Mouse (Mus musculus): ENCODE results near the gene Acr.

The Acr gene

DNA sequence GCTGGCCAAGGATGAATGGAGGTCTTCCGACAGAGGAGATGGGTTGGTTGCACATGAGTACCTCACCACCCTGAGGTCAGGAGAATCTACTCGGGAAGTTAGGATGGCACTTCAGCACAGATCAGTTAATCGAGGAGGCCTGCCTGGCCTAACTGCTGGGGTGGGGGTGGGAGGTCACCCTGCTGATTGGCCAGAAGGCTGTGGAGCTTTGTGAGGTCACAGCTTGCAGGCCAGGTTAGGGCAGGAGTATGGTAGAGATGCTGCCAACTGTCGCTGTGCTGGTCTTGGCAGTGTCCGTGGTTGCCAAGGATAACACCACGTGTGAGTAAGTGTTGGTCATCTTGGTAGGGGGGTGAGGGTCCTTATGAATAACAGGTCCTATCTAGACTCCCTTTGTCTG, at the start of gene Acr:
Acr (plus strand) TSS at position 213 of the 400 bp plus-strand sequence.
- DNase-seq: no peak

- DNase-seq: no peak
Observed at GRCm38 (mm10) chr15:89521951-89522350, 46.2 kb upstream of the Acr start.

DNA sequence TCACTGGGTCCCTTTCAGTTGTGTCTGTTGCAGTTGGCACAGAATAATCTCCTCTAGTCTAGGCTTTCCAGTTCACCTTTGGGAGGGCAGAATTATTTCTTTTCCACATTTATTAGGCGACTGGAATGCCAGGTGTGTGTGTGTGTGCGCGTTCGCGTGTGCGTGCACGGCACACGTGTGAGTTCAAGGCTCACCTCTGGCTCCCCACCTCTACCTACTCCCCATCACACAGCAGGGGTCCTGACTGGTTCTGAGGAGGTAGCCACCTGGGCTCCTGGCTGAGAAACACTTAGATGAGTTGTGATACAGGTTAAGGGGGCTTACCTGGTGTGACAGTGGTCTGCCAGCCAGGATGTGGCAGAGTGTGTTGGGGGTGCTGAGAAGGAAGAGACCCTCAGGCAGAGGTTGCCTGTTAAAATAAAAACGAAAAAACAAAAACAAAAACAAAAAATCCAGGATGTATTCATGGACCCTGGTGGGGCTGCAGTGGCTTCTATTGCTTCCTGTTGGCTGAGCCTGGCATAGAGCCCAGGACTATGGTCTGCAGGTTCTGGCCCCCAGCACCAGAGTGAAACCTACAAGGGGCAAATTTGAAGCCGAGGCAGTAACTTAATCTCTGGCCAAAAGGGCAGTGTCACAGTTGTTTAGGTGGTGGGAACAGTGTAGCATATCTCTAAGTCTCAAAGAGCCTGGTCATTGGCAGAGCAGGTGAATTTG, 45.4 kb upstream of the Acr start:
- DNase-seq: no peak

- no peak for DNase-seq
Observed at GRCm38 (mm10) chr15:89523283-89523832, 44.8 kb upstream of the Acr start.

DNA sequence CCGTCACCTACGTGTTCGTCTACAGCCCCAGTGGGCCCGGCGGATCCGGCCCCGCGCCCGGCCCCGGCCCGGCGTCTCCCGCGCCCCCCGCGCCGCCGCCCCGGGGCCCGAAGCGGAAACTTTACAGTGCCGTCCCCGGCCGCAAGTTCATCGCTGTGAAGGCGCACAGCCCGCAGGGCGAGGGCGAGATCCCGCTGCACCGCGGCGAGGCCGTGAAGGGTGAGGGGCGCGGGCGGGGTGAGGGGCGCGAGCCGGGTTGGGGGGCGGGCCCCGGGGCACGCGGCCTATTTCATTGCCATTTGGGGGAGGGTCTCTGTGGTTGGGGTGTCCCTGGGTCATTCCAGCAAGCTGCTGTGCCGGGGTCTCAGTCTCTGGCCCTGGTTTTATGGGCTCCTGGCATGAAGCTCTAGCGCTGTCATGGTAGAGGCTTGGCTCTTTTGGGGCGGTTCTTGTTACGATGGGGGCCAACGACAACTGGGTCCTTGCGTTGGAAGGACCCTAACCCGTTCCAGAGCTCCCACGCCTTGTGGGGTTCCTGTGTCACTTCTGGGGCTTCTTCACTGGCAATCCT, 44.0 kb upstream of the Acr start:
- DNase-seq: no peak

GRCm38 (mm10) chr15:89524611-89525415, 43.3 kb upstream of the Acr start:
- DNase-seq: no peak

- DNase-seq: no peak
Observed at GRCm38 (mm10) chr15:89525464-89525863, 42.7 kb upstream of the Acr start.

DNA sequence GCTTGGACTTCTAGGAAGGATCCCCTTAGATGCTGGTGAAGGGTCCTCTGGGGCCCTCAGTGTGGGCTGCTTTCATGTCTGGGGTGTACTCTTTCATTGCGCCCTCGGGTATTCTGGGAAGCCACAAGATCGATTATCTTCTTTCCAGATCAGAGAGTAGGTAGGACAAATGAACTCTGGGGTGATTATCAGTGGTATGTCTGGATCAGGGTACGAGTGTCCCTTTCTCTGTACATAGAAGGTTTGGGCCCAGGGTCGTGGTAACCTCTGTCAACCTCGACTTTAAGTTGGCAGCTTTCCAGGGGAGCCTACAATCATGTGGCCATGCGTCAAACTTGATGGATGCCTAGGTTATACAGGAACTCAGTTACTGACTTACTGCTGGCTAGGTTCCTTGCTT, 42.2 kb upstream of the Acr start:
- DNase-seq: no peak

GRCm38 (mm10) chr15:89526776-89527325, 41.3 kb upstream of the Acr start:
- no peak for DNase-seq

DNA sequence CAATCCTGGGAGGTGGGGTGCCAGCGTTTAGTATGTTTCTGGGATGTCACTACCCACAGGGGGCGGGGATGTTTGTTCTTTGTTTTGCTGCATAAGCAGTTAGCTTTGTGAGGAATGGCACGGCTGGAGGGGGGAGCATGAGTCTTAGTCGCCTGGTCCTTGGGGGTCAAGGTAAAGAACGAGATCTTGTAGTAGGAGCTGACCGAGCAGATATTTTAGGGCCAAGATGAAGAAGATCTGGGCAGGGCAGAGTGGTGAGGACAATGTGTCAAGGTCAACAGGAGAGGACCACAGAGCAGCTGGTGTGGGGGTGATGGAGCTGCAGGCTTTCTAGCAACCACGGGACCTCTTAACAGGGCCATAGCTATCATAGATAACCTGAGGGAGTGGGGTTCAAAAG, 40.7 kb upstream of the Acr start:
- DNase-seq: no peak

DNA sequence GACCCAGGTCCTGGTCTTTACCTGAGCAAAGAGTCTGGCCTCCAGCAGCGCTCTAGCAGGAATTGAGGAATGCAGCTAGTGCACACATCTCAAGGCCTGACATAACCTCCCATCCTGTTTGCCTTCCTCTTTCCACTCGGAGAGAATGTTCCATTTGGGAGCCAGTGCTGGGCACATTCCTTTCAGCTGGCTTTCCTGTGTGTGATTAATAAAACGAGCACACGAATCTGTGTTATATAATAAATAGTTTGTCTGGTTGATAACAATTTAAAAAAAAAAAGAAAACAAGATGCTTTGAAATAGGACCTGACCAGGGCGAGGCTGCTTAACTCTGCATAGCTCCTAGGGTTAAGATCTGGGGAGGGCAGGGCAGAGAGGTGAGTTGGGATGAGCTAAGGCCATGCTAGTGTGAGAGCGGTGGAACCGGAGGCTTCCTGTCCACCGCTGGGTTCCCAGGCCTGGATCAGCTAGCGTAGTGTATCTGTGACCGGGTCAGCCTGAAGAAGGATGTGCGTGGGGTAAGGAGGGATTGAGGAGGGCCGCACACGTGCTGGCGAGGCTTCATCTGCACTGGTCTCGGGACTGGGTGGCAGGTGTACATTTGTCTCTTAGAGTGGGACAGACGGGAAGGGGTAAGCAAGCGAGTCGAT, 39.8 kb upstream of the Acr start:
- no peak for DNase-seq

DNA sequence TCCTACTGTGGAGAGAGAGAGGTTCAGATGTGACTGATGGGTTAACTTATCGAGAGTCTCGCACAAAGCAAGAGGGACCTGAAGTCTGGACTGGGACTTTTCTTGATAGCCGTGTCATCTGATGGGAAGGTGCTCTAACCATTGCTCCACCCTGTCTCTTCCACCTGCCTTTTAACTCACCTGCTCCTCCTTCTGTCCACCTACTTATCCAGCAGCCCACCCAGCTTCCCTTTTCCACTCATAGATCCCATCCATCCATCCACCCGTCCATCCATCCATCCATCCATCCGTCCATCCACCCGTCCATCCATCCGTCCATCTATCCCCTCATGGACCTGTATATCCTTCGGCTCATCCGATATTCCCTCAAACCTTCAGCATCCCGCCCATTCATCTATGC, 39.2 kb upstream of the Acr start:
- no peak for DNase-seq

- no peak for DNase-seq
Observed at GRCm38 (mm10) chr15:89530336-89530735, 37.8 kb upstream of the Acr start.

DNA sequence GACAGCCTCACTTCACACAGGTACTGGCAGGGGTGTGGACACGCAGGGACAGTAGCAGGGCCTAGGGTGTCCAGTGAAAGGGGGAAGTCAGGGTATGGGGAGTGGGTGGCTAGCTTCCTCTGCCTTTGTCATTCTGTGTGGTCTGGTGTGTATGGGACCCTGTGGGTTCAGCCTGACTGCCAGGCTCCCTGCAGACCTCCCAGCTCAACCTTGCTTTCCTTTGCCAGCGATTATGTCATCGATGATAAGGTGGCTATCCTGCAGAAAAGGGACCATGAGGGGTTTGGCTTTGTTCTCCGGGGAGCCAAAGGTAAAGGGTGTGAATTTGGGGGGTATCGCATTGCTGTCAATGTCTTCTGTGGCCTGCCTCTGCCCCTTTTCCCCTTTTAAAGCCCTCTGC, 36.7 kb upstream of the Acr start:
- DNase-seq: no peak

GRCm38 (mm10) chr15:89532026-89532923, 35.9 kb upstream of the Acr start:
- DNase-seq: no peak

DNA sequence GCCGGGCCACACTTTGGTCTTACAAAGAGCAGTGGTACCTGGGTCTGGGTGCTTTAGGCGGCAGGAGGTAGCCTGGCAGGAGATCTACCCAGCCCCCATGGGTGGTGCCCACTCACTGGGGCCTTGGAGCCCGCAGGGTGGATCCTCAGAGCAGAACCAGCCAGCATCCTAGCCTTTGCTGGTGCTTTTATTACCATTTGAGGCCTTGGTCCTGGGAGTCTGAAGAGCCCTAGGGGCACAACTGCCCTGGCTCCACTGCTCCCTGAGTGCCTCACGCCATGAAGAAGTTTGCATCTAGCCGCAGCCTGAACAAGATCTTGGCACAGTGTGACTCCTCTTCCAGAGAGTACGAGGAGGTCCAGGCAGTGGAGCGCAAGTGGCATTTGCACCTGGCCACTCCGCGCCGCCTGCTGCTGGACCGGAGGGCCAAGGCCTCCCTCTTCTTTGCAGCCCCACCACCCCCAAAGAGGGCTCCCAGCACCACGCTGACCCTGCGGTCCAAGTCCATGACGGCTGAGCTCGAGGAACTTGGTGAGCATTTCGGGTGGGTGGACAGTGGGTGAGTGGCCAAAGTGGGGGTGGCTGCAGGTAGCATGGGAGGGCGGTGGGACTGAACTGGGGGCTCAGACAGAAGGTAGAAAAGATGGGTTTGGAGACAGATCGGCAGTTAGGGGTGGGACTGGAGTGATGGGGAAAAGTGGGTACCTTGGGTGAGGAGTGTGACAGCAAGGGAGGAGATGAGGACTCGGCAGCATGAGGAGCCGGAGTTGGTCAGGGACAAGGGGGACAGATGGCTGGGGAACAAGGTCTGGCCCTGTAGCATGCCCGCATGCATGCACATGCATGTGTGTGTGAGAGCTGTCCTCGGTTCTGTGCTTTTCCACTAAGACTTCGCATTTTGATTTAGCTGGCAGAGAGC, 34.9 kb upstream of the Acr start:
- no peak for DNase-seq

DNA sequence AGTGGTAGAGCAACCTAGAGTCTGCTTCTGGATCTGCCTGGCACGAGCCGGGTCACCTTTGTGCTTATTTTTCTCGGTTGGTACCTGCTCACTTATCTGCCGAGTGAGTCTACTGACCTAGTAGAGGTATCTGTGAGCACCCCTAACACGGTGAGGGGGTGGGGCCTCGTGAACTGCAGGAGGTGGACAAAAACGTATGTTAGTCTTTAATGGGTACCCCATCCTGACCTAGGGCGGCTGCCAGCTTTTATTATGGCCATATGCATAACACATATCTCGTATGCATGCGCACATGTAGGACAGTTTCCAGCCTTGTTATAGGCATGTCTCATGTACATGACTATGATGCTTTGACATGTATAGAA, 34.3 kb upstream of the Acr start:
- DNase-seq: no peak

DNA sequence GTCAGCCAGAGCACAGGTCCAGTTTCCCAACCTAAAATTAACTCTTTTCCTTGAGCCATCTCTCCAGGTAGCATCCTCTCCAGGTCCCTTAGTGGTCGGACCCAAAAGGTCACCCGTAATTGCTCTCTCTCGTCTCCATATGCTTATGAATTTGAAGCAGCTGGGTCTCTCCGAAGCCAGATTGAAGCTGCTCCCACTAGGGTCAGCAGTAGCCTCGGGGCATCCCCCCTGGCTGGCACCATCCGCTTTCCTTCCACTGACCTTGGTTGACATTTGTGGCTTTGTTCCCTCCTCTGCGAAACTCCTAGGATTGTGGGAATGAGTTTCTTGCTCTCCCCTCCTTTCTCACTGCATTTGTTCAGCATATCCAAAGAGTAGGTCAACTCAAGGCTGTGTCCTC, 24.0 kb upstream of the Acr start:
- DNase-seq: no peak

DNA sequence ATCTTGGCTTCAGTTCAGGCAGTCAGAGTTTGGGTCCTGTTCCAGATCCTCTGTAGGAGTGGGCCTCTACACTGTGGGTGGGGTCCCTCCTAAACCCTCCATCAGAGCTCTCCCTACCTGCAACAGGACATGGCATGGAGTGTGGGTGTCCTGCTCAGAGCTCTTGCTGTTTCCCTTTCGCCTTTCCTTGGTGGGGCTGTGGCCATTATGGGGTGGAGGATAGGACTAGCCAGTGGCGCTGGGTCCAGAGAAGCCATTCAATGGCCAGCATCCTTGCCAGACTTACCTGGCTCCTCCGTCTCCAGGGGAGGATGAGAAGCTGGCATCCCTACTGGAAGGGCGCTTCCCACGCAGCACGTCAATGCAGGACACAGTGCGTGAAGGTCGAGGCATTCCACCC, 20.8 kb upstream of the Acr start:
- DNase-seq: no peak

GRCm38 (mm10) chr15:89547824-89548601, 20.1 kb upstream of the Acr start:
- no peak for DNase-seq

Data from kidney, adult 11 months (tissue).